8 mouse cellular contexts compared by ENCODE assay signal in the genomic region with DNA sequence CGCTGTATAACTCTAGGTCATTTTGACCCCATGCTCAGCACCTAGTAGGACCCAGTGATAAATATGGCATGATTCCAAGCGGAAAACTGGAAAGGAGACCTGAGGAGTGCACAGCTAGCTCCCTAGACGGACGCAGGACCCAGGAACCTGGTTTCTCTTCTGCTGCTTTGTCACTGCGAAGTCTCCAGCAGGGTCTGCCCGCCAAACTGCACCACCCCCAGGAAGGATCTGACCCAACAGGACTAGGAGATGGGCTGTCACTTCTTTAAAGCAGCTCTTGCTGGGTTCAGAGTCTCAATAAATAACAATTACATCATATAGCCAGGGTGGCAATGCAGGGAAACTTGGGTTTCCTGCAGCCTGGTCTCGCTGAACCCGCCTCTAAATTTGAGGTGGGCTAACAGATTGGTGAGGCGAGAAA. TPM values are rescaled to one million over a fixed set of nuclear protein-coding genes. Genes with fewer than 3 reads are reported as not detected.
DNase-seq lines count a peak whose midpoint lies in the region; ATAC-seq and TF ChIP-seq lines count a peak whose summit lies in the region.

A gene (minus strand): TSS at position 157 of the 421 bp plus-strand sequence.

- peak within 1 kb of the TSS; percentile 98 for H3K9ac ChIP-seq in embryonic facial prominence, embryonic 11.5 days (replicated peaks; ENCODE audit: low read length)
- H3K9ac ChIP-seq in intestine, postnatal 0 days (ENCODE audit: low read depth, low read length), result peak within 1 kb of the TSS; percentile 98

- no peaks in the 10 kb centered on the region for H3K9me3 ChIP-seq in embryonic facial prominence, embryonic 11.5 days (replicated peaks; ENCODE audit: control insufficient read depth, low read length)
- no peaks in the 10 kb centered on the region for H3K9me3 ChIP-seq in intestine, postnatal 0 days (ENCODE audit: control insufficient read depth)
- no peaks in the 10 kb centered on the region for H3K9me3 ChIP-seq in limb, embryonic 10.5 days (replicated peaks)
- H3K9me3 ChIP-seq in midbrain, embryonic 10.5 days (replicated peaks), result no peaks in the 10 kb centered on the region

- peak within 1 kb of the TSS; percentile 95 for H3K4me3 ChIP-seq in embryonic facial prominence, embryonic 11.5 days (ENCODE audit: low read depth, low read length)
- peak within 1 kb of the TSS; percentile 82 for H3K4me3 ChIP-seq in intestine, postnatal 0 days (ENCODE audit: low read depth, low read length)
- H3K4me3 ChIP-seq in limb, embryonic 10.5 days, result peak within 1 kb of the TSS; percentile 86
- peak within 1 kb of the TSS; percentile 90 for H3K4me3 ChIP-seq in midbrain, embryonic 10.5 days

- peak; percentile 64 for DNase-seq in A20 (ENCODE audit: low read depth, low spot score)
- DNase-seq in adipocyte (ENCODE audit: low spot score), result peak; percentile 83
- DNase-seq in embryonic facial prominence, embryonic 11.5 days (ENCODE audit: low spot score), result peak; percentile 67
- peak; percentile 75 for DNase-seq in limb, embryonic 10.5 days (ENCODE audit: low spot score)
- DNase-seq in midbrain, embryonic 10.5 days (ENCODE audit: low spot score), result peak; percentile 73
- peak; percentile 47 for DNase-seq in splenic B cell, adult 2 months (ENCODE audit: low read depth, low spot score)

- no peak for TF ChIP-seq CTCF in intestine, postnatal 0 days (IDR thresholded peaks at IDR 0.05; ENCODE audit: low read depth)

- H3K36me3 ChIP-seq in embryonic facial prominence, embryonic 11.5 days (replicated peaks; ENCODE audit: control insufficient read depth, insufficient read depth, low read depth, low read length), result no peaks in the 10 kb centered on the region
- H3K36me3 ChIP-seq in intestine, postnatal 0 days (ENCODE audit: control insufficient read depth, insufficient read depth), result no peaks in the 10 kb centered on the region
- H3K36me3 ChIP-seq in limb, embryonic 10.5 days, result no peaks in the 10 kb centered on the region
- H3K36me3 ChIP-seq in midbrain, embryonic 10.5 days, result no peaks in the 10 kb centered on the region
- no peaks in the 10 kb centered on the region for H3K36me3 ChIP-seq in splenic B cell, adult 2 months (ENCODE audit: control insufficient read depth, insufficient read depth, low read length, poor library complexity, severe bottlenecking)

- H3K4me2 ChIP-seq in embryonic facial prominence, embryonic 11.5 days (ENCODE audit: low read depth, low read length), result peak within 1 kb of the TSS; percentile 71
- peak within 1 kb of the TSS; percentile 71 for H3K4me2 ChIP-seq in intestine, postnatal 0 days (replicated peaks; ENCODE audit: low read depth)

- WGBS in embryonic facial prominence, embryonic 11.5 days, result under 1% methylated on average over 9 of the region's 9 CpGs
- 0% methylated on average over 9 of the region's 9 CpGs for WGBS in intestine, postnatal 0 days
- 0% methylated on average over 9 of the region's 9 CpGs for WGBS in limb, embryonic 10.5 days
- 0% methylated on average over 9 of the region's 9 CpGs for WGBS in midbrain, embryonic 10.5 days

- peak within 1 kb of the TSS; percentile 99 for H3K27ac ChIP-seq in embryonic facial prominence, embryonic 11.5 days (replicated peaks; ENCODE audit: low read depth, low read length)
- peak within 1 kb of the TSS; percentile 99 for H3K27ac ChIP-seq in intestine, postnatal 0 days (ENCODE audit: low read depth, low read length)
- peak within 1 kb of the TSS; percentile 99 for H3K27ac ChIP-seq in limb, embryonic 10.5 days
- H3K27ac ChIP-seq in midbrain, embryonic 10.5 days (replicated peaks), result peak within 1 kb of the TSS; percentile 99

- no peaks in the 10 kb centered on the region for H3K27me3 ChIP-seq in embryonic facial prominence, embryonic 11.5 days (ENCODE audit: control insufficient read depth, insufficient read depth, low read length)
- no peaks in the 10 kb centered on the region for H3K27me3 ChIP-seq in intestine, postnatal 0 days (replicated peaks; ENCODE audit: control insufficient read depth, insufficient read depth, low read length)
- H3K27me3 ChIP-seq in limb, embryonic 10.5 days (ENCODE audit: low read depth, poor library complexity, severe bottlenecking), result no peaks in the 10 kb centered on the region
- H3K27me3 ChIP-seq in midbrain, embryonic 10.5 days (ENCODE audit: low read depth, poor library complexity, severe bottlenecking), result peaks cover 6% of the 10 kb centered on the region; the same call in 1 of the 2 replicates
- no peaks in the 10 kb centered on the region for H3K27me3 ChIP-seq in splenic B cell, adult 2 months (ENCODE audit: control insufficient read depth, insufficient read depth, low read length, poor library complexity, severe bottlenecking)

- no peaks in the 10 kb centered on the region for H3K4me1 ChIP-seq in embryonic facial prominence, embryonic 11.5 days (ENCODE audit: control insufficient read depth, insufficient read depth, low read length)
- H3K4me1 ChIP-seq in intestine, postnatal 0 days (replicated peaks; ENCODE audit: control insufficient read depth, insufficient read depth, low read length), result peaks cover 4% of the 10 kb centered on the region
- H3K4me1 ChIP-seq in limb, embryonic 10.5 days, result peaks cover 31% of the 10 kb centered on the region
- peaks cover 33% of the 10 kb centered on the region for H3K4me1 ChIP-seq in midbrain, embryonic 10.5 days

- ATAC-seq in embryonic facial prominence, embryonic 11.5 days (replicated peaks; ENCODE audit: insufficient number of reproducible peaks, low FRiP score, low TSS enrichment, low read depth), result peak; percentile 4; the same call in 1 of the 2 replicates
- peak; percentile 51 for ATAC-seq in granulocyte monocyte progenitor cell, adult 5-6 weeks (replicated peaks; ENCODE audit: poor library complexity, severe bottlenecking)
- ATAC-seq in intestine, postnatal 0 days, result peak; percentile 45

RNA-seq across cellular contexts. Expression of the gene that starts here (rescaled TPM):
- polyA plus RNA-seq in embryonic facial prominence, embryonic 11.5 days (2014; fragmentation: Nextera tagmentation; extraction: Ambion mirVana), result 29.0 and 43.0 TPM in 2 replicates
- 20.2 and 21.0 TPM in 2 replicates for total RNA-seq in granulocyte monocyte progenitor cell, adult 5-6 weeks (2014; fragmentation: Nextera tagmentation)
- 10.3 and 11.7 TPM in 2 replicates for total RNA-seq in granulocyte monocyte progenitor cell, adult 5-6 weeks (2017)
- polyA plus RNA-seq in intestine, postnatal 0 days (2015; fragmentation: Nextera tagmentation; extraction: Ambion mirVana), result 27.8 and 31.1 TPM in 2 replicates
- polyA plus RNA-seq in limb, embryonic 10.5 days (2016; fragmentation: Nextera tagmentation; extraction: Ambion mirVana), result 37.3 and 37.9 TPM in 2 replicates
- polyA plus RNA-seq in midbrain, embryonic 10.5 days (2016; fragmentation: Nextera tagmentation; extraction: Ambion mirVana), result 31.9 and 40.0 TPM in 2 replicates

Comparison
In these comparisons a context has a peak if more than half of its experiments do, and no peak if none do; other contexts are left out.
1. Peak in every context shown above with its lines: DNase-seq, ATAC-seq, H3K4me3 ChIP-seq and H3K27ac ChIP-seq.